Mouse (Mus musculus) ovary, postnatal 10 days (tissue): ENCODE data around the gene Wdhd1.

Experiments used
- DNase-seq: peaks from one replicate; pipeline ENCODE4 v3.0.0; 2022; ENCODE audit warnings: low spot score

Wdhd1 gene

GRCm38 (mm10) chr14:47279058-47279457, 2.4 kb upstream of the Wdhd1 start:
- DNase-seq = no peak

GRCm38 (mm10) chr14:47276036-47276603, 537 bp downstream of the Wdhd1 start:
- no peak for DNase-seq

GRCm38 (mm10) chr14:47275417-47275816, 1.2 kb downstream of the Wdhd1 start:
- DNase-seq = no peak

GRCm38 (mm10) chr14:47273751-47274150, 2.9 kb downstream of the Wdhd1 start:
- no peak for DNase-seq

- DNase-seq = no peak
These were observed 7.0 kb downstream of the Wdhd1 start for GRCm38 (mm10) chr14:47269706-47270105.

GRCm38 (mm10) chr14:47269056-47269455, 7.6 kb downstream of the Wdhd1 start:
- no peak for DNase-seq

- no peak for DNase-seq
These were observed 10.8 kb downstream of the Wdhd1 start for GRCm38 (mm10) chr14:47265829-47266228.

- DNase-seq = no peak
These were observed 11.8 kb downstream of the Wdhd1 start for GRCm38 (mm10) chr14:47264866-47265265.

- no peak for DNase-seq
These were observed 26.8 kb downstream of the Wdhd1 start for GRCm38 (mm10) chr14:47249839-47250238.

- no peak for DNase-seq
These were observed 33.9 kb downstream of the Wdhd1 start for GRCm38 (mm10) chr14:47242753-47243152.

- no peak for DNase-seq
These were observed 35.6 kb downstream of the Wdhd1 start for GRCm38 (mm10) chr14:47241046-47241445.

GRCm38 (mm10) chr14:47240600-47240999, 36.1 kb downstream of the Wdhd1 start:
- DNase-seq = no peak

- no peak for DNase-seq
These were observed 39.4 kb downstream of the Wdhd1 start for GRCm38 (mm10) chr14:47237286-47237685.

- no peak for DNase-seq
These were observed 40.2 kb downstream of the Wdhd1 start for GRCm38 (mm10) chr14:47236491-47236890.

- DNase-seq = no peak
These were observed 42.0 kb downstream of the Wdhd1 start for GRCm38 (mm10) chr14:47234526-47235250.

GRCm38 (mm10) chr14:47234032-47234431, 42.6 kb downstream of the Wdhd1 start:
- no peak for DNase-seq

GRCm38 (mm10) chr14:47233602-47234001, 43.1 kb downstream of the Wdhd1 start:
- no peak for DNase-seq

GRCm38 (mm10) chr14:47229796-47230376, 46.8 kb downstream of the Wdhd1 start:
- DNase-seq = no peak

GRCm38 (mm10) chr14:47225931-47226330, 50.7 kb downstream of the Wdhd1 start:
- DNase-seq = no peak

- DNase-seq = no peak
These were observed 52.0 kb downstream of the Wdhd1 start for GRCm38 (mm10) chr14:47224476-47225325.

- no peak for DNase-seq
These were observed 53.8 kb downstream of the Wdhd1 start for GRCm38 (mm10) chr14:47222631-47223450.

GRCm38 (mm10) chr14:47221567-47221966, 55.1 kb downstream of the Wdhd1 start:
- DNase-seq = no peak
